Mouse (Mus musculus): Measurements from ENCODE around the gene Ppm1b. TPM values are rescaled to one million over a fixed set of nuclear protein-coding genes. Genes with fewer than 3 reads are reported as not detected.

The Ppm1b gene
- total and polyA plus RNA-seq, 3 experiments, result 45.7 to 51.6 TPM; not detected in 1

- TF ChIP-seq BHLHE40 (IDR thresholded peaks at IDR 0.05; ENCODE audit: borderline replicate concordance, low read depth, low read length) (no peak), MYC (IDR thresholded peaks at IDR 0.05; ENCODE audit: low read depth, low read length) (peak; percentile 32; the same call in 1 of the 2 replicates), JUND (IDR thresholded peaks at IDR 0.05; ENCODE audit: low read depth, low read length) (peak; percentile 95), MXI1 (IDR thresholded peaks at IDR 0.05; ENCODE audit: low read depth, low read length) (peak; percentile 24; the same call in 1 of the 2 replicates), GABPA (IDR thresholded peaks at IDR 0.05; ENCODE audit: low read depth, low read length) (no peak), POLR2AphosphoS5 (IDR thresholded peaks at IDR 0.05; ENCODE audit: borderline replicate concordance, low read depth, low read length) (no peak), USF2 (IDR thresholded peaks at IDR 0.05; ENCODE audit: borderline replicate concordance in 1 of 2, insufficient read depth in 1 of 2, low read depth in 1 of 2, low read length in 2 of 2) (no peak), MAFK (IDR thresholded peaks at IDR 0.05; ENCODE audit: borderline replicate concordance, low read depth, low read length) (no peak), ZMIZ1 (IDR thresholded peaks at IDR 0.05; ENCODE audit: low read depth, low read length) (no peak), NRF1 (IDR thresholded peaks at IDR 0.05; ENCODE audit: insufficient read depth, low read depth, low read length, poor library complexity, severe bottlenecking) (no peak), EP300 (IDR thresholded peaks at IDR 0.05; ENCODE audit: low read depth in 1 of 2, low read length in 2 of 2) (peak; percentile 82 to 89), HCFC1 (IDR thresholded peaks at IDR 0.05; ENCODE audit: low read depth, low read length) (no peak), SIN3A (IDR thresholded peaks at IDR 0.05; ENCODE audit: low read length) (peak; percentile 58), USF1 (IDR thresholded peaks at IDR 0.05; ENCODE audit: low read depth, low read length) (no peak), MAX (IDR thresholded peaks at IDR 0.05; ENCODE audit: low read length) (0 out of 2 replicates have a peak, but pooled peaks have one; percentile 28), MYB (IDR thresholded peaks at IDR 0.05; ENCODE audit: low read depth, low read length) (peak; percentile 45; the same call in 1 of the 2 replicates), RAD21 (IDR thresholded peaks at IDR 0.05; ENCODE audit: low read depth, low read length) (no peak), MEF2A (IDR thresholded peaks at IDR 0.05; ENCODE audit: extremely low read depth, insufficient replicate concordance, low read depth, low read length, poor library complexity, severe bottlenecking) (peak; percentile 80; the same call in 1 of the 2 replicates), POLR2AphosphoS2 (IDR thresholded peaks at IDR 0.05; ENCODE audit: low read length) (no peak), CHD1 (IDR thresholded peaks at IDR 0.05; ENCODE audit: low read depth, low read length) (no peak), POLR2A (IDR thresholded peaks at IDR 0.05; ENCODE audit: control insufficient read depth in 1 of 2, insufficient read depth in 1 of 2, low read depth in 1 of 2, low read length in 2 of 2, poor library complexity in 1 of 2) (0 out of 4 replicates have a peak, but pooled peaks of 1 of the 2 experiments have one; percentile 31), ZKSCAN1 (IDR thresholded peaks at IDR 0.05; ENCODE audit: low read depth, low read length) (no peak), SMC3 (IDR thresholded peaks at IDR 0.05; ENCODE audit: low read depth, low read length) (no peak)
Measured at GRCm38 (mm10) chr17:84942358-84943032, 14.0 kb upstream of the Ppm1b start (continued).

All from MEL (cell line).